Mouse (Mus musculus): ENCODE measurements at regions not wholly inside any gene's neighbourhood (a gene's known extent, or its start where the extent isn't known, plus 50 kb on each side); places are given as distances from the start of the nearest gene placed in this dataset.

DNA sequence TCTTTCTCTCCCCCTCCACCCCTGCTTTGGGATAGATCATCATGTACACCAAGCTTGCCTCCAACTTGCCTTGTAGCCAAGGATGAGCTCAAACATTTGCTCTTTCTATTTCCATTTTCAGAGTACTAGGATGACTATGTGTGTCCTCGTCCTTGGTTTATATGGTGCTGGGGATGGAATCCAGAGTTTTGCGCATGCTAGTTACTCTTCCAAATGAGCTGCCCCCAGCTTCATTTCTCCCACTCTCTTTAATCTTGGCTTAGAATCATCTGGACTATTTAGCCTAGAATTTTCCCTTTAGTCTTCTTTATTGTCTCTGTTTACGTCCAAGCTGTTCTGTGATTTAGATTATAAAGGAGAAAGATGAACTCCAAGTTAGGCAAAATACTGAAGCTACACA is 349.2 kb downstream of the Nucb2 start:
- no peak for TF ChIP-seq POLR2A (IDR thresholded peaks at IDR 0.05; ENCODE audit: borderline replicate concordance, extremely low read depth, low read depth, low read length)
- TF ChIP-seq CTCF (IDR thresholded peaks at IDR 0.05; ENCODE audit: insufficient read depth, low read length), result no peak

All from lung, adult 2 months (tissue).